Mouse (Mus musculus): Measurements from ENCODE around the gene Ell. TPM values are rescaled to one million over a fixed set of nuclear protein-coding genes. Genes with fewer than 3 reads are reported as not detected.
"Not testable (repeated sequence)": the region's sequence is repeated elsewhere in the genome, so short reads cannot be mapped to it uniquely, and the experiment has no call there.

The Ell gene
- polyA plus RNA-seq, 1 experiment from 2014 or later = 18.6 TPM

DNA sequence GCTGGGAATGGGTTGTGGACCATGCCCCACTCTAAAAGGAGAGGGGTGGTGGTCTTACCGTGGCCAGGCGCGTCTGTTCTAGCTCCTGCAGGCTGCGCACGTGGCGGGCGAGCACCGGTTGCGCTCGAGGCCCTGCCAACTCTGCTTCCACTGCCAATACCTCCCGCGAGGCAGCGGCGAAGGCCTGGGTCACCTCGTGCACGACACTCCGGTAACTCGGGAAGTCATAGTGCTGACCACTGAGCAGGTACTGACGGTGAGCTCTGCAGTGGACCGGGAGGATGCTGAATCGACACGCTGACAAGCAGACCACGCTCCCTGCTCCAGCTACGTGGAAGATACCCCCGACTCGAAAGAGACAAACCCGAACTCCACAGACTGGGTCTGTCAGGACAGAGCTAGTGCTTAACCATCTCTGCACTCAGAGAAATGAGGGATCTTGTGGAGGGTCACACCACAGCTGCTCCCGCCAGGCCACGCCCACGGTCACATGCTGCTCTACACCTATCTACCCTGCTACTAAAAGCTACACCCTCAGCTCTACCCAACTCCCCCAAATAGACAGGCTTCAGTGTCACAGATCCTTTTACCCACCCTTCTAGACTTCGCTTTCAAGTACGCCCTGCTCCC, 33.4 kb upstream of the Ell start:
- 34% methylated on average over 32 of the region's 32 CpGs for WGBS
- H3K27ac ChIP-seq (ENCODE audit: low read length) = peak overlapping the region; percentile 94; the same call in 1 of the 2 replicates

DNA sequence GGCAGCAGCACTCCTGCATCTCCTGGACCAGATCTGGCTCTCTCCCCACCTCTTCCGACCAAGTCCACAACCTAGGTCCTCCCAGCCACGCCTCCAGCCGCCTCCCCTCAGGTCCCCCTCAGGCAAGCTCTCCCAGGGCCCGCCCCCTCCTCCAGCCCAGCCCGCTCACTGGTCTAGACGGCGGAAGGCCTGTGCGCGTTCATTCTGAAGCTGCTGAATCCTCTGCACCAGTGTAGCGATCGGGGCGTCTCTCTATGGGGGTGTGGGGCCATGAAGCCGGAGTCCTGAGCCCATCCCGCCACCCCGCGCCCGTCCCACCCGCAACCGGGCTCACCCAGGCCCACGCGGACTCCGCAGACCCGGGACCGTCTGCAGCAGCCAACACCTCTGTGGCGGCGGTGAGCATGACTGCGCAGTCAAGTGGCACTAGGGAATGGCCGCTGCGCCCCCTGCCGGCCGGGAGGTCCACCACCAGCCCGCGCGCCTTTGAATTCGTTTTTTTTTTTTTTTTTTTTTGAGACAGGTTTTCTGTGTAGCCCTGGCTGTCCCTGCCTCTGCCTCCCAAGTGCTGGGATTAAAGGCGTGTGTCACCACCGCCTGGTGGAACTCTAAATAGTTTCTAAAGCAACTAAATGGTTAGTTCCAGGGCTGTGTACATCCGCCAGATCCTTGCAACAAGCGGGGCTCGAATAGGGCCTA, 32.8 kb upstream of the Ell start, which contains the start of gene Rex1bd:
Gene Rex1bd (minus strand): TSS at position 425 of the 699 bp plus-strand sequence.
- peaks cover 14% of the 10 kb centered on the region; the same call in 1 of the 2 replicates for H3K36me3 ChIP-seq (ENCODE audit: control insufficient read depth, insufficient read depth, low read length)
- H3K27me3 ChIP-seq (ENCODE audit: control insufficient read depth, insufficient read depth, low read length) = peaks cover 8% of the 10 kb centered on the region
- 3% methylated on average over 39 of the region's 40 CpGs for whole genome bisulfite sequencing
- H3K27ac ChIP-seq (ENCODE audit: low read length) = peak within 1 kb of the TSS; percentile 94
- peak within 1 kb of the TSS; percentile 82 for H3K4me3 ChIP-seq (replicated peaks; ENCODE audit: low read length)
- no peaks in the 10 kb centered on the region for H3K9me3 ChIP-seq (replicated peaks; ENCODE audit: control insufficient read depth, low read length)
- peak within 1 kb of the TSS; percentile 91 for H3K4me2 ChIP-seq (ENCODE audit: low read depth, low read length)
- H3K9ac ChIP-seq (ENCODE audit: low read length) = peak within 1 kb of the TSS; percentile 95
- peaks cover 45% of the 10 kb centered on the region for H3K4me1 ChIP-seq (ENCODE audit: control insufficient read depth, insufficient read depth, low read length)
- ATAC-seq (ENCODE audit: insufficient read depth, low FRiP score) = peak; percentile 87

More for the DNA sequence above, 33.4 kb upstream of the Ell start:
- peak overlapping the region; percentile 95 for H3K9ac ChIP-seq (ENCODE audit: low read length)
- no peaks in the 10 kb centered on the region for H3K9me3 ChIP-seq (replicated peaks; ENCODE audit: control insufficient read depth, low read length)
- H3K36me3 ChIP-seq (ENCODE audit: control insufficient read depth, insufficient read depth, low read length) = peaks cover 14% of the 10 kb centered on the region; the same call in 1 of the 2 replicates
- H3K4me1 ChIP-seq (ENCODE audit: control insufficient read depth, insufficient read depth, low read length) = peaks cover 45% of the 10 kb centered on the region
- H3K4me3 ChIP-seq (replicated peaks; ENCODE audit: low read length) = peak overlapping the region; percentile 82
- H3K27me3 ChIP-seq (ENCODE audit: control insufficient read depth, insufficient read depth, low read length) = peaks cover 14% of the 10 kb centered on the region
- peak; percentile 3; the same call in 1 of the 2 replicates for ATAC-seq (ENCODE audit: insufficient read depth, low FRiP score)
- peak overlapping the region; percentile 91 for H3K4me2 ChIP-seq (ENCODE audit: low read depth, low read length)

DNA sequence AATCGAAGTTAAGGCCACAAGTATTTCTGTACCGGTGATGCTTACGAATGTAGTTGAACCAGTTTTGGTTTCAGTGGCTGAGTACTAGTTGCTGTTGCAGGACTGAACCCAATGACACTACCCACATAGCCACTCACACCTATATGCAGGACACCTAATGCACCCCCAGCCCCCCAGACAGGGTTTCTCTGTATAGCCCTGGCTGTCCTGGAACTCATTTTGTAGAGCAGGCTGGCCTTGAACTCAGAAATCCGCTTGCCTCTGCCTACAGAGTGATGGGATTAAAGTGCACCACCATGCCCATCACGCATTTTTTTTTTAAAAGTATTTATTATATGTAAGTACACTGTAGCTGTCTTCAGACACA, 32.2 kb upstream of the Ell start:
- 54% methylated on average over 5 of the region's 5 CpGs for WGBS
- Histone ChIP-seq H3K4me3 (replicated peaks; ENCODE audit: low read length) (peak overlapping the region; percentile 82; the same call in 1 of the 2 replicates), H3K27ac (ENCODE audit: low read length) (peak overlapping the region; percentile 94), H3K4me2 (ENCODE audit: low read depth, low read length) (peak overlapping the region; percentile 91; the same call in 1 of the 2 replicates), H3K36me3 (ENCODE audit: control insufficient read depth, insufficient read depth, low read length) (peaks cover 14% of the 10 kb centered on the region; the same call in 1 of the 2 replicates), H3K9me3 (replicated peaks; ENCODE audit: control insufficient read depth, low read length) (no peaks in the 10 kb centered on the region), H3K9ac (ENCODE audit: low read length) (peak overlapping the region; percentile 14; the same call in 1 of the 2 replicates), H3K4me1 (ENCODE audit: control insufficient read depth, insufficient read depth, low read length) (peaks cover 44% of the 10 kb centered on the region), H3K27me3 (ENCODE audit: control insufficient read depth, insufficient read depth, low read length) (0 out of 2 replicates have a peak, but pooled peaks cover 3% of the 10 kb centered on the region)
- ATAC-seq (ENCODE audit: insufficient read depth, low FRiP score) = no peak

DNA sequence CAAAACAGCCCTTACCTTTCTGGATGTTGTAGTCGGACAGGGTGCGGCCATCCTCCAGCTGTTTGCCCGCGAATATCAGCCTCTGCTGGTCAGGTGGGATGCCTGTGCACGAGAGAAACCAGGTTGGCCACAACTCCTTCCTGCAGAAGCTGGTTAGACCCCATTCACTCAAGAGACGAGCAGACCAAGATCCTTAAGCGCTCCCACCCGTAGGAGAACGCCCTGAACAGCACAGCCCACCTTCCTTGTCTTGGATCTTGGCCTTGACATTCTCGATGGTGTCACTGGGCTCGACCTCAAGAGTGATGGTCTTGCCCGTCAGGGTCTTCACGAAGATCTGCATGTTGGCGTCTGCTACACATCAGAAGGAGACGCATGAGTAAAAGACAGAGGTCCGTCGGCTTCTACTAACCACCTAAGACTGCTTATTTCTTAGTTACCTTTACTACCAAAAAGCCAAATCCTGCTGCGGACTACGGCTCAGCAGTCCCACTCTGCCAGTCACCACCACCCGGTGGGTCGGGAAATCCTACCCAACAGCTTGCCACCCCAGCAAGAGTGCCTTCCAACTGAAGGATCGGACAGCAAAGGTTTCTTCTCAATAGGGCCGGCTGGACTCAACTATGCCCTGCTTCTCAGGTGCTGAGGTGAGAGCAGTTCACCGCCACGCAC, 29.8 kb upstream of the Ell start:
- Histone ChIP-seq H3K27ac (ENCODE audit: low read length) (peak overlapping the region; percentile 86), H3K4me1 (ENCODE audit: control insufficient read depth, insufficient read depth, low read length) (peaks cover 31% of the 10 kb centered on the region), H3K4me2 (ENCODE audit: low read depth, low read length) (peak overlapping the region; percentile 98), H3K9me3 (replicated peaks; ENCODE audit: control insufficient read depth, low read length) (no peaks in the 10 kb centered on the region), H3K9ac (ENCODE audit: low read length) (peak overlapping the region; percentile 99), H3K27me3 (ENCODE audit: control insufficient read depth, insufficient read depth, low read length) (no peaks in the 10 kb centered on the region), H3K4me3 (replicated peaks; ENCODE audit: low read length) (peak overlapping the region; percentile 99), H3K36me3 (ENCODE audit: control insufficient read depth, insufficient read depth, low read length) (peaks cover 14% of the 10 kb centered on the region; the same call in 1 of the 2 replicates)
- WGBS = 6% methylated on average over 25 of the region's 25 CpGs
- no peak for ATAC-seq (ENCODE audit: insufficient read depth, low FRiP score)

- Histone ChIP-seq H3K27me3 (ENCODE audit: control insufficient read depth, insufficient read depth, low read length) (no peaks in the 10 kb centered on the region), H3K9me3 (replicated peaks; ENCODE audit: control insufficient read depth, low read length) (no peaks in the 10 kb centered on the region), H3K9ac (ENCODE audit: low read length) (peak within 1 kb of the TSS; percentile 99), H3K27ac (ENCODE audit: low read length) (peak within 1 kb of the TSS; percentile 99), H3K4me1 (ENCODE audit: control insufficient read depth, insufficient read depth, low read length) (peaks cover 21% of the 10 kb centered on the region), H3K36me3 (ENCODE audit: control insufficient read depth, insufficient read depth, low read length) (peaks cover 14% of the 10 kb centered on the region; the same call in 1 of the 2 replicates), H3K4me3 (replicated peaks; ENCODE audit: low read length) (peak within 1 kb of the TSS; percentile 99), H3K4me2 (ENCODE audit: low read depth, low read length) (peak within 1 kb of the TSS; percentile 98)
- peak; percentile 87 for ATAC-seq (ENCODE audit: insufficient read depth, low FRiP score)
- WGBS = 1% methylated on average over 74 of the region's 74 CpGs
Measured at GRCm38 (mm10) chr8:70510228-70510915, 28.9 kb upstream of the Ell start, which contains the start of gene Uba52. TSS of gene Uba52 (minus strand) at chr8:70510801.

DNA sequence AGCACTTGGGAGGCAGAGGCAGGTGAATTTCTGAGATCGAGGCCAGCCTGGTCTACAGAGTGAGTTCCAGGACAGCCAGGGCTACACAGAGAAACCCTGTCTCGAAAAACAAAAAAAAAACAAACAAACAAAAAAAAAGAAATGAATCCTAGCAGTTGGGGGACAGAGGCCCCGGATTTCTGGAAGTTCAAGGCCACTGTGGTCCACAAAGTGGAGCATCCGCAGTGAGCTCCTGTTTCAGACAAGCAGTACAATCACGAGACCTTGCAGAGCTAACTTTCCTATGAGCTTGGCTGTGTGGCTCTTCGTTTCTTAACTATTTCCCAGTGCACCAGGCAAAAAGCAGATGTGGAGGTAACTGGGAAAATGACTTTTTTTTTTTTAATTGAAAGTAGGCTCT, 28.1 kb upstream of the Ell start:
- peak overlapping the region; percentile 39 for H3K4me2 ChIP-seq (ENCODE audit: low read depth, low read length)
- H3K27me3 ChIP-seq (ENCODE audit: control insufficient read depth, insufficient read depth, low read length); ATAC-seq (ENCODE audit: insufficient read depth, low FRiP score); H3K9me3 ChIP-seq (replicated peaks; ENCODE audit: control insufficient read depth, low read length): not testable (repeated sequence)
- H3K27ac ChIP-seq (ENCODE audit: low read length) = peak overlapping the region; percentile 99; the same call in 1 of the 2 replicates
- WGBS = 77% methylated on average over 6 of the region's 6 CpGs
- H3K36me3 ChIP-seq (ENCODE audit: control insufficient read depth, insufficient read depth, low read length) = peaks cover 14% of the 10 kb centered on the region; the same call in 1 of the 2 replicates
- peak overlapping the region; percentile 99 for H3K9ac ChIP-seq (ENCODE audit: low read length)
- H3K4me1 ChIP-seq (ENCODE audit: control insufficient read depth, insufficient read depth, low read length) = peaks cover 14% of the 10 kb centered on the region
- peak overlapping the region; percentile 99 for H3K4me3 ChIP-seq (replicated peaks; ENCODE audit: low read length)

GRCm38 (mm10) chr8:70511770-70512169, 27.5 kb upstream of the Ell start:
- Histone ChIP-seq H3K9ac (ENCODE audit: low read length) (no peak overlapping the region), H3K4me3 (replicated peaks; ENCODE audit: low read length) (no peak overlapping the region), H3K27ac (ENCODE audit: low read length) (no peak overlapping the region), H3K36me3 (ENCODE audit: control insufficient read depth, insufficient read depth, low read length) (peaks cover 14% of the 10 kb centered on the region; the same call in 1 of the 2 replicates), H3K4me2 (ENCODE audit: low read depth, low read length) (no peak overlapping the region; the same call in 1 of the 2 replicates), H3K27me3 (ENCODE audit: control insufficient read depth, insufficient read depth, low read length) (no peaks in the 10 kb centered on the region), H3K9me3 (replicated peaks; ENCODE audit: control insufficient read depth, low read length) (no peaks in the 10 kb centered on the region), H3K4me1 (ENCODE audit: control insufficient read depth, insufficient read depth, low read length) (peaks cover 14% of the 10 kb centered on the region)
- ATAC-seq (ENCODE audit: insufficient read depth, low FRiP score) = no peak
- 100% methylated on average over 2 of the region's 2 CpGs for WGBS

DNA sequence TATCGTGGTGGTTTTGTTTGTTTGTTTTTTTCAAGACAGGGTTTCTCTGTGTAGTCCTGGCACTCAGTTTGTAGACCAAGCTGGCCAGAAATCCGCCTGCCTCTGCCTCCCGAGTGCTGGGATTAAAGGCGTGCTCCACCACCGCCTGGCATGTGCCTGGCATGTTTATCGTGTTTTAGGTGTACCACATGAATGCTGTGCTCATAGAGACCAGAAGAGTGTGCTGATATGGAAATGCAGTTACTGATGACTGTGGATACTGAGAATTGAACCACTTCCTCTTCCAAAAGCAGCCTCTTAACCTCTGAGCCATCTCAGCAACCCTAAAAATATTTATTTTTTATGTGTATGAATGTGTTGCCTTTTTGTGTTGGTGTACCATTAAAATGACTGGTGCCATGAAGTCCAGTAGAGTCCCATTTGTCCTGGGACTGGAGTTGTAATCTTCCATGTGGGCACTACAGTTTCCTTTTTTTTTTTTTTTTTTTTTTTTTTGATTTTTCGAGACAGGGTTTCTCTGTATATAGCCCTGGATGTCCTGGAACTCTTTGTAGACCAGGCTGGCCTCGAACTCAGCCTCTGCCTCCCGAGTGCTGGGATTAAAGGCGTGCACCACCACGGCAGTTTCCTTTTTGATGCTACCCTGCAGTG, 26.9 kb upstream of the Ell start:
- Histone ChIP-seq H3K4me2 (ENCODE audit: low read depth, low read length) (no peak overlapping the region), H3K27ac (ENCODE audit: low read length) (no peak overlapping the region), H3K36me3 (ENCODE audit: control insufficient read depth, insufficient read depth, low read length) (peaks cover 12% of the 10 kb centered on the region; the same call in 1 of the 2 replicates), H3K4me3 (replicated peaks; ENCODE audit: low read length) (no peak overlapping the region), H3K4me1 (ENCODE audit: control insufficient read depth, insufficient read depth, low read length) (peaks cover 14% of the 10 kb centered on the region), H3K9me3 (replicated peaks; ENCODE audit: control insufficient read depth, low read length) (no peaks in the 10 kb centered on the region), H3K27me3 (ENCODE audit: control insufficient read depth, insufficient read depth, low read length) (no peaks in the 10 kb centered on the region), H3K9ac (ENCODE audit: low read length) (no peak overlapping the region)
- ATAC-seq (ENCODE audit: insufficient read depth, low FRiP score) = no peak
- 91% methylated on average over 11 of the region's 11 CpGs for WGBS
